Mouse (Mus musculus) urinary bladder, postnatal 25 days (tissue): Measurements from ENCODE around the gene Tor4a.
A peak's percentile ranks its signal among the peaks of the same experiment; 100 is the strongest.

ENCODE experiments used
- DNase-seq: peaks from one replicate; pipeline ENCODE4 v3.0.0; 2022; ENCODE audit warnings: low spot score

The Tor4a gene

GRCm38 (mm10) chr2:25196172-25196954 is at the start of gene Tor4a:
TSS of gene Tor4a (minus strand) at chr2:25196886.
- peak; percentile 56 for DNase-seq

DNA sequence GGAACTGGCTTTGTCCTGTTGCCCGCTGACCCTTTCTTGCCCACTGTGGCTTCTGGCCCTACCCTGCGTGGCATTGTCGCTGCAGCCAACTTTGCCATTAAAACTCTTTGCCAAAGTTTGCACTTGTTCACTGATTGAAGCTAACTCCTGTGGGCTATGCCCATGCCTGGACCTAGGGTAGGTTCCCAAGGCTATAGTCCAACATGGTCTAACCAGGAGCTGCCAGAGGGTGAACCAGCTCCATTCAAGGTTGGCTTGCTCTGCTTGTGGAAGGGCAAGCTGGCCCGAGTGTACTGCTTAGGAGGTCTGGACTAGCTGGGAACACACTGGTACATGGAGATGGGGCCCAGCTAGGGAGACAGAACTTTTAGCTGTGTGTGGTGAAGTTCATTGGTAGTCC is 47.5 kb upstream of the Tor4a start:
- DNase-seq = no peak

GRCm38 (mm10) chr2:25243342-25243741 is 46.7 kb upstream of the Tor4a start:
- DNase-seq = no peak

- no peak for DNase-seq
Observed at GRCm38 (mm10) chr2:25242101-25242506, 45.4 kb upstream of the Tor4a start, which contains the start of the genes Rnf208 and Cysrt1. TSS of gene Rnf208 (plus strand) at chr2:25242255. TSS of gene Cysrt1 (minus strand) at chr2:25242452.

DNA sequence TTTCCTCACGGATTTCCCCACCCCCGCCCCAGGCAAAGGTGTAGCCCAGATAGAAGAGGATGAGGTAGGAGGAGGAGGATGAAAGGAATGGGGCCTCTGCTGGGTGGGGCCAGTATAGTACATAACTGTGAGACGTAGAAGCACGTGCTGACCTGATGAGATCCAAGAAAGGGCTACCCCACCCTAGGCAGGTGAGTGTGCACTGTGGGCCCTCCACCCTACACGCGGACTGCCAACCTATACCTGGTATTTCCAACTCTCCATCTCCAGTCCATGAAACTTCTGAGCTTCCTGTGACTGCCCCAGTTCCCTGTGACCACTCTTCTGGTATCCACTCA is 44.7 kb upstream of the Tor4a start:
- no peak for DNase-seq

DNA sequence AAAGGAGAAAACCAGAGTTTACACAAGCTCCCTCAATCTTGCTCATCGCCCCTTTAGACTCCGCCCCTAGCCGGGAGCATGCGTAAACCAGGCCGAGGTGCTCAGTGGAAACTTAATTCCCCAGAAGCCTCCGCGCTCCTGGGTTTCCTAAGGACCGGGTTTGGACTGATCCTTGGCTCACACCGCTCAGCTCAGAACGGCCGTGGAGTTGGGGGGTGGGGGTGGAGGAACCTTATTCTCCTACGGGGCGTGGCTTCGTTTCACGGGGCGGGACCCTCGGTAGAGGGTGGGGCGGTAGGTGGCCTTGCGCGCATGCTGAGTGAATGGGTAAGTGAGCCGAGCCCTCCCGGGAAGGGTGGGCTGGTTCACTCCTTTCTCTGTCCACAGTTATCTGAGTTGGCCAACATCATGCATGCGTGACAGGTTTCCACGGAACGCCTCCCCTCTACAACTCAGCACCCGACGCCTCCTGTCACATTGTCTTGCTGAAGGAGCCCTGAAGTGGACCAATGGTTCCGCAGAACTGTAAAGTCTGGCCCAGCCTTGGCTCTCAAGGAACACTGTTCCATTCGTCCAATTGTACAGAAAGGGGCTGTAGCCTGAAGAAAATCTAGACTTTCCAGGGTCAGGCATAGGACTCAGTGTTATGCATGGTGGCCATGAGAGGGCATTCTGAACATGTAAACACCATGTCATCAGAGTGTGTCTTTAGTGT is 44.2 kb upstream of the Tor4a start:
- peak; percentile 61 for DNase-seq

- no peak for DNase-seq
Observed at GRCm38 (mm10) chr2:25240310-25240709, 43.6 kb upstream of the Tor4a start.

GRCm38 (mm10) chr2:25239766-25240165 is 43.1 kb upstream of the Tor4a start:
- DNase-seq = no peak

GRCm38 (mm10) chr2:25238106-25238505 is 41.4 kb upstream of the Tor4a start:
- no peak for DNase-seq

DNA sequence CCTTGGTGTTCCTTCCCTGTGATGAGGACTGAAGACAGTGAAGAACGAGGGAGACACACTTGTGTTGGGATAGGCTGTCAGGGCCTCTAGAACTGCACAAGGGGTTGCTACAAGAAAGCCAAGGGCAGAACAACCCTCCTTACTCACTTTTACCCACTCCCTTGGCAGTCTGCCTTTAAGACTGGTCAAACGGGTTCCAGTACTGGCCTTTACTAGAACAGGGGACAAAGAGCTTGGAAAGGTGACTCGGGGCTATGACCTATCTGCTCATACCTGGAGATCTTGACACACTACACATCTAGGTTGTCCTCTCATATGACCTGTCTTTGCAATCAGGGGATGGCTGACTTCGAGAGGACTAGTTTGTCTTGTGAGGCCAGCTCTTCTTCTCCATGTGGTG is 40.8 kb upstream of the Tor4a start:
- DNase-seq = peak; percentile 71

GRCm38 (mm10) chr2:25236614-25237013 is 39.9 kb upstream of the Tor4a start, which contains the start of gene Rnf224:
TSS of gene Rnf224 (minus strand) at chr2:25236787.
- no peak for DNase-seq

GRCm38 (mm10) chr2:25234551-25235220 is 38.0 kb upstream of the Tor4a start:
- DNase-seq = no peak

DNA sequence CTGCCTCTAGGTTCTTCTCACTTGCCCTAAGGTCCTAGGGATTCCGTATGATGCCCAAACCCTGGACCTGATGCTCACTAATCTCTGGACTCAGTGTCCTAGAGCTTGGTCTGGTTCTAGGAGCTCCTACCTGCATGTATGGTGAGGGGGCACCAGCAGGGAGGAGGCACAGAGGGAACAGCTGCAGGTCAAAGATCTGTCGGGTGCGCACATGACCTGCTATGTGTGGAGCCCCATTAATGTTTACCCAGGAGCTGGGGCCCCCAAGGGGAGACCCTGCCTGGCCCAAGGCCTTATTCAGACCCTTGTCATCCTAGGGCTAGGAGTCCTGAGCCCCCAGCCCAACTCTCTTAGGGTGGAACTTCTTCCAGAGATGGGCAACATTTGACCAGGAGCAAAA is 37.4 kb upstream of the Tor4a start, which contains the start of gene Slc34a3:
Slc34a3 (minus strand) TSS at position 315 of the 400 bp plus-strand sequence.
- DNase-seq = no peak

DNA sequence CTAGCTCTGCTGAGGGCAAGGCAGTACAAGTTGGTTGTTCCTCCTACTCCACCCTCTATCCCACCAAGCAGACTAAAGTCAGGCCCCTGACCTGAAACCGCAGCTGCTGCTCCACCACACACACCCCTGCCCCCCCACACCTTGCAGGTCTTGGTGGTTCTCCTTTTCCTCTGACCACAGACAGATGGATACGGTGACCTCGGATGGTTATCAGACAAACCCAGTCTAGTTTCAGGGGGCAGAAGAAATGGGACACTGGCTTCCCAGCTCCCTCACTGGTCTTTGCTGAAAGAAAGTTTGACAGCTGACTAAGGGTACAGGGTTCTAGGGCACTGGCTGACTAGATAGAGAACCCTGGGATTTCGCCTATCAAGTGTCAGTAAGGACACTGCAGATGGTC is 36.7 kb upstream of the Tor4a start:
- no peak for DNase-seq

DNA sequence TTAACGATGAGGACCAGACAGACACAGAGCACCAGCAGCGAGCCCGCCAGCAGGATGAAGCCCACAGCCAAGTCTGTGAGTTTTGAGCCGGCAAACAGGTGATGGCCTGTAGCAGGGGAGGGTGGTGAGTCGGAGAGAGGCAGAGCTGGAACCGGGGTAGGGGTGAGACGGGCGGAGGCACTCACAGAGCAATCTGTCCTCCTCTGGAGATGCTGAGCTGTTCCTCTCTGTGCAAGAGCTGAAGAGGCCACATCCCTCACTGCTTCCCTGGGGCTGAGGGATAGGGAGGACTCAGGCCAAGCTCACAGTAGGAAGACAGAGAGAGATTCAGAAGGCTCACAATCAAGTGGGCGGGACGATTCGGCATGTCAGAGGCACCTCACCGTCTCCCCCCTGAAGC is 34.4 kb upstream of the Tor4a start:
- no peak for DNase-seq

GRCm38 (mm10) chr2:25230581-25230980 is 33.9 kb upstream of the Tor4a start:
- DNase-seq = no peak

GRCm38 (mm10) chr2:25229582-25229981 is 32.9 kb upstream of the Tor4a start:
- no peak for DNase-seq

- DNase-seq = no peak
Observed at GRCm38 (mm10) chr2:25228995-25229530, 32.4 kb upstream of the Tor4a start.

DNA sequence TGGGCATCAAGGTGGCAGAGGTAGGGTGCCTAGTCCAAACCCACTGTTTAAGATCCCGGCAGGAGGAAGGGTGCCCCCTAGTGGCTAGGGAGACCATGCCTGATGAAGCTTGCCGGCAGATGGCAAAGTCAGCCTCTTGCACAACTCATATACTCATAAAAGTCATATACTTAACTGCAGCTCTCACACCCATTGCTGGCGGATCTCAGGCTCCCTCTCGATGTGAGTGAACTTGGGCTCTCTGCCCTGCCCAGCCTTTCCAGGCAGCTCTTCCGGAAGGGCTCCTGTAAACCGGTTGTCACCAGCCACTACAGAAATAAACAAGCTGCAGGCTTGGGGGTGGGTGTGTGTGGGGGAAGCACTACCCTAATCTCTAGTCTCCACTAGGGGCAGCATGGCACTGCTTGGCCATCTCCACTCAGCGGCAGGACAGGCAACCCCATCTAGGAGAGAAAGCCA is 31.8 kb upstream of the Tor4a start:
- peak; percentile 92 for DNase-seq

DNA sequence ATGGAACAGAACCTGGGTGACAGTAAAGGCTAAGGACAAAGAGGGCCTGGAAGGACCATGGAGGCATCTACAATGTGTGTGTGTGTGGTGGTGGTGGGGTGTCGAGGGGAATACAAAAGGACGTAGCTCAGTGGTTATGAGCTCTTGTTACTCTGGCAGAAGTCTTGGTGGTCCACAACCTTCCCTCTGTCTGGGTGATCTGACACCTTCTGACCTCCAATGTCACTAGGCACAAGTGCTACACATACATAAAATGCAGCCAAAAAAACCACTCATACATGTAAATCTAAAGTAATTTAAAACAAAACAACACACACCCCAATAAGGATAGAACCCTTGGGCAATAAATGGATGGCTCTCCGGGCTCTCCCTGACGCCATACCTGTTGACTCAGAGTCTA is 30.7 kb upstream of the Tor4a start:
- no peak for DNase-seq

DNA sequence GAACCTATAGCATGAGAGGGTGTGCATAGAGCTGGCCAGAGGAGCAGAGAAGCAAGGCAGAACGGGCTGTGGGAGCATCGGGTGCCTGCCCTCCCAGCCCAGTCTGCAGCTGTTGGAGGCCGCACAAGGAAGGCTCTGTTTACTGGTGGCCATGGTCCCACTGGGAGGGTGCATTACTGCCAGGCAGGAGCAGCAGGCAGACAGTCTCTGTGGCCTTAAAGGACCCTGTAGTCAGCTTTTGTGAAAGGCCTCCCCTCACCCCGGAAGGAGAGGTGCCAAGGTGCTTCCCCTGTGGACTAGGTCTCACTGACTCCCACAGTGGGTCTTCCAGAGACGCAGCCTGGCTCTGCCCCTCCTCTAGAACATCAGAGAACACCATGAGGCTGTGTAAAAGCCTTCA is 30.2 kb upstream of the Tor4a start:
- DNase-seq = no peak

DNA sequence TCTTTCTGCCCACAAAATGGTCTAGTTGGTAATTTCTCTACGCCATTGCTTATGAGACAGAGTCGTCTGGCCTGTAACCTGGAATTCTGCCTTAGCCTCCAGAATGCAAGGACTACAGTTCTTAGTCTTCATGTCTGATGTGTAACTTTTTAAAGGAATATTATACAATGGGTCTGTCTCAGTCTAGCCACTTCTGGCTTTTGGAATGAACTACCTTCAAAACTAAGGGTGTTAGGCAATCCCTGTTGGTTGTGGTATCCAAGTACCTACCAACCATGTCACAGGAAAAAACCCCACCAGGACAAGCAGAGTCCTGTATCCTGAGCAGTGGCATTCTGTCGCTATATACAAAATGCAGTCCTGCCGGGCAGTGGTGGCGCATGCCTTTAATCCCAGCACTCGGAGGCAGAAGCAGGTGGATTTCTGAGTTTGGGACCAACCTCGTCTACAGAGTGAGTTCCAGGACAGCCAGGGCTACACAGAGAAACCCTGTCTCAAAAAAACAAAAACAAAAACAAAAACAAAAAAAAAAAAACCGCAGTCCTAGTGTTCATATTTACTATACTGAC is 29.2 kb upstream of the Tor4a start:
- no peak for DNase-seq
